Mouse (Mus musculus) cortical plate, adult 2 months (tissue): ENCODE measurements around the gene Pla2g4b.

Experiments
- CTCF ChIP-seq: fragments of 200-500 bp; IDR thresholded peaks from 2 replicates; pipeline ENCODE4 v1.5.1; 2011; ENCODE audit warnings: mild to moderate bottlenecking, control low read depth, low read length; ENCODE audit not compliant: insufficient read depth; ENCODE audit errors: extremely low read depth
- POLR2A ChIP-seq: fragments of 200-500 bp; IDR thresholded peaks from 2 replicates; pipeline ENCODE4 v1.6.1; 2011; ENCODE audit warnings: mild to moderate bottlenecking, low read length, control low read depth; ENCODE audit not compliant: insufficient read depth; ENCODE audit errors: extremely low read depth

GRCm38 (mm10) chr2:120058818-120059217 is 25.6 kb downstream of the Pla2g4b start:
- no peak for TF ChIP-seq POLR2A
- no peak for TF ChIP-seq CTCF
